Mouse (Mus musculus) stomach, postnatal 0 days (tissue): ENCODE measurements around the gene Abl1.

Source experiments
- CTCF ChIP-seq: IDR thresholded peaks from 2 replicates; pipeline ENCODE4 v1.5.1; 2016; ENCODE audit warnings: antibody characterized with exemption, low read depth, mild to moderate bottlenecking, moderate library complexity
- EP300 ChIP-seq: optimal IDR thresholded peaks from 2 replicates; pipeline ENCODE3; 2016; ENCODE audit warnings: antibody characterized with exemption

GRCm38 (mm10) chr2:31845896-31846691, 157.9 kb downstream of the Abl1 start, which contains the start of gene Fibcd1:
- TF ChIP-seq CTCF (no peak), EP300 (no peak)
